Mouse (Mus musculus): ENCODE results near the gene Lpar3. TPM values are rescaled to one million over a fixed set of nuclear protein-coding genes. Genes with fewer than 3 reads are reported as not detected.
A peak's percentile ranks its signal among the peaks of the same experiment; 100 is the strongest.
"Not testable (repeated sequence)": the region's sequence is repeated elsewhere in the genome, so short reads cannot be mapped to it uniquely, and the experiment has no call there.

Lpar3 gene
- polyA plus RNA-seq, 1 experiment from 2014 or later, result 0.04 TPM

GRCm38 (mm10) chr3:146206635-146207034 is 14.1 kb upstream of the Lpar3 start:
- no peaks in the 10 kb centered on the region for H3K27me3 ChIP-seq
- no peak for DNase-seq (ENCODE audit: low read depth, low spot score)
- CTCF ChIA-PET, result interaction anchor here (1.7 kb wide), 1 partner anchor 29 kb away, joined by 6 read pairs; no protein-coding TSS in a partner anchor
- no peak for ATAC-seq
- POLR2A ChIA-PET, result no interaction called here
- in situ Hi-C loops (cut with MboI; ENCODE audit: low pct_unique_long_range_greater_than_20kb), result no loop called here
- TF ChIP-seq CTCF (IDR thresholded peaks at IDR 0.05), result no peak

DNA sequence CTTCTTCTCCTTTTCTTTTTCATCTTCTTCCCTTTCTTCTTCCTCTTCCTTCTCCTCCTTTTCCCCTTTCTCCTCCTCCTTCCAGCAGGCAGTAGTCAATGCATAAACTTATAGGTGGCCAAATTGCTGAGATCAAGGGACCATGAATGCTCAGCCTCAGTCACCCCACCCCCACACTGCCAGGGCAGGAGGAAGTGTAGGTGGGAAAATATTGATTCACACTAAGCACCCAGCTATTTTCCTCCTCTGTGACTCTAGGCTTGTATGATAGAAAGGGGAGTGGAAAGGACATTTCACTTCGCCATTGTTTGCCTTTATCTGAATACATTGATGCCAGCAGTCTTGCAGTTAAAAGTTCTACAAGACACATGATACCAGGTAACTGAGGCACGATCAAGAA is 13.3 kb upstream of the Lpar3 start:
- no peak for ATAC-seq
- TF ChIP-seq CTCF (IDR thresholded peaks at IDR 0.05), result no peak
- ChIA-PET CTCF (interaction anchor here (0.9 kb wide), 1 partner anchor 23 kb away, joined by 3 read pairs; no protein-coding TSS in a partner anchor), POLR2A (no interaction called here)
- H3K27me3 ChIP-seq, result no peaks in the 10 kb centered on the region
- DNase-seq (ENCODE audit: low read depth, low spot score), result no peak
- in situ Hi-C loops (cut with MboI; ENCODE audit: low pct_unique_long_range_greater_than_20kb), result no loop called here

DNA sequence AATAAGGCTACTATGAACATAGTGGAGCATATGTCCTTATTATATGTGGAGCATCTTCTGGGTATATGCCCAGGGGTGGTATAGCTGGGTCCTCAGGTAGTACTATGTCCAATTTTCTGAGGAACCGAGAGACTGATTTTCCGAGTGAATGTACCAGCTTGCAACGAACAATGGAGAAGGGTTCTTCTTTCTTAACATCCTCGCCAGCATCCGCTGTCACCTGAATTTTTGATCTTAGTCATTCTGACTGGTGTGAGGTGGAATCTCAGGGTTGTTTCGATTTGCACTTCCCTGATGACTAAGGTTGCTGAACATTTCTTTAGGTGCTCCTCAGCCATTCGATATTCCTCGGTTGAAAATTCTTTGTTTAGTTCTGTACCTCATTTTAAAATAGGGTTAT is 11.0 kb upstream of the Lpar3 start:
- in situ Hi-C loops (cut with MboI; ENCODE audit: low pct_unique_long_range_greater_than_20kb); DNase-seq (ENCODE audit: low read depth, low spot score); ATAC-seq; H3K27me3 ChIP-seq; POLR2A ChIA-PET; CTCF ChIA-PET: not testable (repeated sequence)

GRCm38 (mm10) chr3:146211141-146211747 is 9.5 kb upstream of the Lpar3 start:
- POLR2A ChIA-PET, result interaction anchor here (0.6 kb wide), 1 partner anchor 521 kb away, joined by 6 read pairs; no protein-coding TSS in a partner anchor
- no peaks in the 10 kb centered on the region for H3K27me3 ChIP-seq
- no peak for DNase-seq (ENCODE audit: low read depth, low spot score)
- no peak for ATAC-seq
- in situ Hi-C loops (cut with MboI; ENCODE audit: low pct_unique_long_range_greater_than_20kb), result no loop called here
- CTCF ChIA-PET, result interaction anchor here (1.1 kb wide), 1 partner anchor 735 kb away, joined by 3 read pairs; no protein-coding TSS in a partner anchor
- TF ChIP-seq CTCF (IDR thresholded peaks at IDR 0.05), result no peak

DNA sequence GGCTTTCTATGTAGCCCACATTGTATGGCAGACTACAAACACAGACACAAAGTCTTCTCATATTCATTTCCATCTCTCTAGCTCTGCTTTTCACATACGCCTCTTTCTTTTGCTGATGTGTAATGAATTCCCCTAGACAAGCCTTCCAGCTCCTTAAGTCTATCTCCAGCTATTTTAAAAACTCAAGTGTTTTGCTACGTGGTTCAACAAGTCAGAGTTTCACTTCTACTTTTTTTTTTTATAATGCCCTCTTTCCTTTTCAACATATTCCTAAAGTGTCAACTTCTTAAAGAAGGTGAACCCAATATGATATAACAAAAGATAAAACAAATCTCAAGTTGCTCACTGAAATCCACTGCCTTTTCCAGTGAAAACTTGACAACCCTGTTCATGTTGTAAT is 8.8 kb upstream of the Lpar3 start:
- ATAC-seq (no peak), DNase-seq (ENCODE audit: low read depth, low spot score) (no peak)
- H3K27me3 ChIP-seq, result no peaks in the 10 kb centered on the region
- no peak for TF ChIP-seq CTCF (IDR thresholded peaks at IDR 0.05)
- ChIA-PET CTCF (interaction anchor here (1.0 to 1.1 kb wide), 3 partner anchors 8 to 734 kb away, joined by 3 read pairs; no protein-coding TSS in a partner anchor), POLR2A (interaction anchor here (0.6 kb wide), 1 partner anchor 520 kb away, joined by 6 read pairs; no protein-coding TSS in a partner anchor)
- in situ Hi-C loops (cut with MboI; ENCODE audit: low pct_unique_long_range_greater_than_20kb), result no loop called here

GRCm38 (mm10) chr3:146213336-146213735 is 7.4 kb upstream of the Lpar3 start:
- ATAC-seq (no peak), DNase-seq (ENCODE audit: low read depth, low spot score) (no peak)
- no peaks in the 10 kb centered on the region for H3K27me3 ChIP-seq
- POLR2A ChIA-PET, result no interaction called here
- CTCF ChIA-PET, result interaction anchor here (1.1 kb wide), 1 partner anchor 9 kb away, joined by 3 read pairs; no protein-coding TSS in a partner anchor
- in situ Hi-C loops (cut with MboI; ENCODE audit: low pct_unique_long_range_greater_than_20kb), result no loop called here
- no peak for TF ChIP-seq CTCF (IDR thresholded peaks at IDR 0.05)

- in situ Hi-C loops (cut with MboI; ENCODE audit: low pct_unique_long_range_greater_than_20kb), result no loop called here
- CTCF ChIA-PET, result no interaction called here
- no peak for TF ChIP-seq CTCF (IDR thresholded peaks at IDR 0.05)
Observed at GRCm38 (mm10) chr3:146216561-146216960, 4.2 kb upstream of the Lpar3 start.

DNA sequence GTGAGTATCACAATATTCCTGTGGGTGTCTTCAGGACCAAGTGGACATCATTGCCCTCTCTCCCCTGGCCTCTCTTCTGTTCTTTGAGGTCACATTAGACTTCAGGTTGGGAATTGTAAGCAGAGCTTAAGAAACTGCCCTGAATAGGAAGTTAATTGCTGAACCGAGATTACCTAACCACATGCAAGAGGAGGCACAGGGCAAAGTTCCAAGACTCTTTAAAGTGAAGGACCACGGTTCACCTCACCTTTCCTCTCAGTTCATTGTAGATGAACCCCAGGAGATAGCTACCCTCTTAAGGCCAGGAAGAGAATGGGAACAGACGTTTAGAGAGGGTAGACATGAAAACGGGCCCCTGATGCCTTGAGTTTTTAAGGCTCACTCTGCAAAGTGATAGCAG is 3.5 kb downstream of the Lpar3 start:
- DNase-seq (ENCODE audit: low read depth, low spot score), result no peak
- TF ChIP-seq CTCF (IDR thresholded peaks at IDR 0.05), result no peak
- in situ Hi-C loops (cut with MboI; ENCODE audit: low pct_unique_long_range_greater_than_20kb), result no loop called here

More at GRCm38 (mm10) chr3:146216561-146216960, 4.2 kb upstream of the Lpar3 start:
- no peaks in the 10 kb centered on the region for H3K27me3 ChIP-seq
- no peak for ATAC-seq
- POLR2A ChIA-PET, result interaction anchor here (1.4 kb wide), 1 partner anchor 15 kb away, joined by 3 read pairs; no protein-coding TSS in a partner anchor
- DNase-seq (ENCODE audit: low read depth, low spot score), result no peak

GRCm38 (mm10) chr3:146225061-146225761 is 4.4 kb downstream of the Lpar3 start:
- ATAC-seq (peak; percentile 89), DNase-seq (ENCODE audit: low read depth, low spot score) (peak; percentile 68)
- ChIA-PET CTCF (no interaction called here), POLR2A (no interaction called here)
- in situ Hi-C loops (cut with MboI; ENCODE audit: low pct_unique_long_range_greater_than_20kb), result no loop called here
- no peak for TF ChIP-seq CTCF (IDR thresholded peaks at IDR 0.05)
- no peaks in the 10 kb centered on the region for H3K27me3 ChIP-seq

More for the DNA sequence above, 3.5 kb downstream of the Lpar3 start:
- H3K27me3 ChIP-seq, result no peaks in the 10 kb centered on the region
- POLR2A ChIA-PET, result no interaction called here
- no peak for ATAC-seq
- CTCF ChIA-PET, result interaction anchor here (1.2 kb wide), 1 partner anchor 11 kb away, joined by 3 read pairs; no protein-coding TSS in a partner anchor

DNA sequence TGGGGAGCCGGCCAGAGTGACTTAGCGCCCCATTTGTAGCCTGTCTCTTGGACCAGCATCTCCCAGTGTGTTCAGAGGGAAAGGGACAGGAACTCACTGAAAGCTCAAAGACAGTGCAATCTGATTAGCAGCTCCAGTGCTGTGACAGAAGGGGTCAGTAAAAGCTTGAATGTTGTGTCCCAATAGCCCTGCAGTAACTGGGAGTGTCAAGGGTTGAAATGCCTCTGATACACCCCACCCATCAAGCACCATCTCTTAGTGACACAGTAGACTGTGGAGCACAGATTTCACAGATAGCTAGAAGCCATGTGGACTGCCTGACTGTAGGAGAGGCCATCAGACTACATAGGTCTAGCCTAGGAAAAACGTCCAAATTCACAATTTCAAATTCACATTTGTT is 6.7 kb downstream of the Lpar3 start:
- TF ChIP-seq CTCF (IDR thresholded peaks at IDR 0.05), result peak; percentile 23
- ATAC-seq, result no peak
- H3K27me3 ChIP-seq, result no peaks in the 10 kb centered on the region
- ChIA-PET POLR2A (interaction anchor here (0.6 kb wide), 1 partner anchor 1097 kb away, joined by 4 read pairs; no protein-coding TSS in a partner anchor), CTCF (interaction anchor here (0.7 to 1.2 kb wide), 4 partner anchors 13 to 100 kb away, joined by 3 to 4 read pairs (median 3); no protein-coding TSS in a partner anchor)
- in situ Hi-C loops (cut with MboI; ENCODE audit: low pct_unique_long_range_greater_than_20kb), result no loop called here
- DNase-seq (ENCODE audit: low read depth, low spot score), result no peak

Measured in Patski (cell line).